Comparison of ENCODE assay signal across 11 mouse cellular contexts in the genomic region with DNA sequence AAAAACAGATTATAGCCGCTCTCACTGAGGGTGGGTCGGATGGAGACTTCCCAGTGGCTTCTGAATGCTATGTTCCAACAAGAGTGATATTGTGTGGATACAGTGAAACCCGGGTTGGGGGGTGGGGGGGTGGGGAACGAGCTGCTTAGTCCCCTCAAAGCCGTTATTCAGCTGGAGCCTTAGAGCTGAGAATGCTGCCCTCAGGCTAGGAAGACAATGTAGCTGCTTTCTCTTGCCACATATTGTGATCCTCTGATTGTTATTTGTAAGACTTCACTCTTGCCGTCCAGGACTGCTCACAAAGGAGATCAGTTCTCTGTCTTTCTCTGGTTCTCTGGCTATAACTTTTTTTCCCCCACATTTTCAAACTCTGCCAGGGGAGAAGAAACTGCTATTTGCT.
A peak's percentile ranks its signal among the peaks of the same experiment; 100 is the strongest.
DNase-seq lines count a peak whose midpoint lies in the region; ATAC-seq and TF ChIP-seq lines count a peak whose summit lies in the region.
"Had no signal": no experiment of that assay in that cellular context is flagged by ENCODE, and none has a peak within 500 bp of the region (broad histone marks: within the 10 kb centered on the region; RNA-seq: fewer than 3 reads in every experiment).

No protein-coding gene starts in this region.

- H3K4me3 ChIP-seq in heart, embryonic 10.5 days: peak overlapping the region; percentile 41
- peak overlapping the region; percentile 30; the same call in 1 of the 2 replicates for H3K4me3 ChIP-seq in spleen, adult 2 months (ENCODE audit: extremely low read depth, insufficient read depth, insufficient read length)
- H3K4me3 ChIP-seq: embryonic facial prominence, embryonic 12.5 days had no signal

- no peak for ATAC-seq in CD4-positive, CD25-positive, alpha-beta regulatory T cell, adult 4 months

- H3K36me3 ChIP-seq in heart, embryonic 10.5 days: no peaks in the 10 kb centered on the region
- H3K36me3 ChIP-seq in spleen, adult 2 months (ENCODE audit: control insufficient read depth, insufficient read depth, low read length): no peaks in the 10 kb centered on the region
- H3K36me3 ChIP-seq: embryonic facial prominence, embryonic 12.5 days had no signal

- intact Hi-C loops in heart, postnatal 36 days (cut with DNase I): loop anchor here (2.0 to 5.0 kb wide), 3 partner anchors 72 to 202 kb away; no protein-coding TSS in a partner anchor

- H3K27me3 ChIP-seq in heart, embryonic 10.5 days (ENCODE audit: insufficient read depth, poor library complexity, severe bottlenecking): no peaks in the 10 kb centered on the region
- H3K27me3 ChIP-seq in spleen, adult 2 months (ENCODE audit: control insufficient read depth, insufficient read depth, low read length): no peaks in the 10 kb centered on the region
- H3K27me3 ChIP-seq: embryonic facial prominence, embryonic 12.5 days had no signal

- TF ChIP-seq CTCF in spleen, adult 2 months (IDR thresholded peaks at IDR 0.05; ENCODE audit: extremely low read depth, insufficient read depth, insufficient read length, insufficient replicate concordance): no peak

- no peak for TF ChIP-seq POLR2A in spleen, adult 2 months (IDR thresholded peaks at IDR 0.05; ENCODE audit: low read depth, low read length)

- no peak for DNase-seq in heart, embryonic 10.5 days (ENCODE audit: low spot score)
- no peak for DNase-seq in heart, postnatal 36 days
- peak; percentile 33 for DNase-seq in layer of hippocampus, adult 9-11 months
- DNase-seq in layer of hippocampus, adult 18-20 months (ENCODE audit: low spot score in 2 of 2): no peak
- DNase-seq in spleen, adult 2 months (ENCODE audit: low read depth in 1 of 2, low spot score in 2 of 2): no peak
- no peak for DNase-seq in spleen, adult 18-20 months
- DNase-seq: adrenal gland, postnatal 25 days; kidney, postnatal 14 days; thymus, adult 18-20 months had no signal

- WGBS in heart, embryonic 10.5 days: 36% methylated on average over 6 of the region's 6 CpGs
- WGBS in spleen, adult 2 months: 74% methylated on average over 6 of the region's 6 CpGs

- H3K27ac ChIP-seq in heart, embryonic 10.5 days: peak overlapping the region; percentile 47; the same call in 1 of the 2 replicates
- H3K27ac ChIP-seq in spleen, adult 2 months (ENCODE audit: insufficient read depth, low read length): peak overlapping the region; percentile 38; the same call in 1 of the 2 replicates
- H3K27ac ChIP-seq: embryonic facial prominence, embryonic 12.5 days had no signal

- no peaks in the 10 kb centered on the region for H3K9me3 ChIP-seq in heart, embryonic 10.5 days
- H3K9me3 ChIP-seq: embryonic facial prominence, embryonic 12.5 days had no signal

- H3K4me1 ChIP-seq in heart, embryonic 10.5 days: no peaks in the 10 kb centered on the region
- no peaks in the 10 kb centered on the region for H3K4me1 ChIP-seq in spleen, adult 2 months (ENCODE audit: control insufficient read depth, insufficient read depth, insufficient read length)
- H3K4me1 ChIP-seq: embryonic facial prominence, embryonic 12.5 days had no signal
